In the genomic region with DNA sequence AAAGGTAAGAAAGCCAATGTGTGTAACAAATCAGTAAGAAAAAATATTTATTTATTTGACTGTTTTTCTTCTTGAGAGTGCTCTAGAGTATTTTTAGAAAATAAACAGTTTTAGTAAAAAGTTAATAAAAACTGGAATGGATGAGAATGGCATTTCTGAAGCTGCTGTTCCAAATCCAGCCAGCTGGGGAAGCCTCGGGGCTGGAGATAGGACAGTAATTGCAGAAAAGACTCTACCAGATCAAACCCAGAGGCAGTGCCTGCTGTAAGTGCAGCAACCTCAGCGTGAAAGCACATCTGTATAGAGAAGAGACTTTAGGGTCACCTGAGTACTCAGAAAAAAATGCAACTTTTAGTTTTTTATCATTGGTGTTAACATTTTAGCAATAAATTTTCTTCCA, we compare ENCODE assay signal across 10 mouse cellular contexts.
DNase-seq lines count a peak whose midpoint lies in the region; ATAC-seq and TF ChIP-seq lines count a peak whose summit lies in the region.
"Had no signal": no experiment of that assay in that cellular context is flagged by ENCODE, and none has a peak within 500 bp of the region (broad histone marks: within the 10 kb centered on the region; RNA-seq: fewer than 3 reads in every experiment).

No protein-coding gene starts in this region.

- no peak overlapping the region for H3K4me2 ChIP-seq in kidney, postnatal 0 days (ENCODE audit: low read length)
- H3K4me2 ChIP-seq in kidney, embryonic 14.5 days (replicated peaks; ENCODE audit: low read depth, low read length) = no peak overlapping the region
- H3K4me2 ChIP-seq: heart, embryonic 13.5 days had no signal

- H3K9ac ChIP-seq in kidney, postnatal 0 days (ENCODE audit: low read depth, low read length) = no peak overlapping the region
- no peak overlapping the region for H3K9ac ChIP-seq in kidney, embryonic 14.5 days (ENCODE audit: low read depth, low read length)
- H3K9ac ChIP-seq: heart, embryonic 13.5 days had no signal

- no peaks in the 10 kb centered on the region for H3K36me3 ChIP-seq in kidney, postnatal 0 days (ENCODE audit: insufficient read depth, low read length)
- no peaks in the 10 kb centered on the region for H3K36me3 ChIP-seq in kidney, embryonic 14.5 days (ENCODE audit: control insufficient read depth, insufficient read depth, low read length)
- H3K36me3 ChIP-seq: heart, embryonic 13.5 days had no signal

- peak; percentile 29; the same call in 1 of the 2 replicates for TF ChIP-seq CTCF in kidney, postnatal 0 days (IDR thresholded peaks at IDR 0.05; ENCODE audit: low read depth)

- H3K27me3 ChIP-seq in kidney, postnatal 0 days (ENCODE audit: insufficient read depth, low read length) = no peaks in the 10 kb centered on the region
- H3K27me3 ChIP-seq in kidney, embryonic 14.5 days (ENCODE audit: control insufficient read depth, insufficient read depth, low read length) = no peaks in the 10 kb centered on the region
- H3K27me3 ChIP-seq: heart, embryonic 13.5 days had no signal

- no peaks in the 10 kb centered on the region for H3K4me1 ChIP-seq in kidney, postnatal 0 days (replicated peaks; ENCODE audit: insufficient read depth, low read length)
- H3K4me1 ChIP-seq in kidney, embryonic 14.5 days (ENCODE audit: control insufficient read depth, insufficient read depth, low read length) = no peaks in the 10 kb centered on the region

- peak; percentile 13 to 21 for DNase-seq in cerebellum, postnatal 10 days
- DNase-seq in cerebellum, postnatal 36 days = no peak
- DNase-seq in kidney, postnatal 0 days (ENCODE audit: low spot score) = no peak
- peak; percentile 8 for DNase-seq in retina, embryonic 14.5 days (ENCODE audit: low spot score)
- DNase-seq in retina, postnatal 1 day = no peak
- no peak for DNase-seq in thymus, postnatal 0 days (ENCODE audit: low spot score)
- DNase-seq: kidney, adult 11 months had no signal

- ATAC-seq in kidney, postnatal 0 days (replicated peaks; ENCODE audit: low FRiP score, low read depth) = no peak
- ATAC-seq in kidney, embryonic 14.5 days (ENCODE audit: low FRiP score, low TSS enrichment) = no peak
- 0 out of 2 replicates have a peak, but pooled peaks have one; percentile 52 for ATAC-seq in megakaryocyte-erythroid progenitor cell, adult 5-6 weeks (replicated peaks; ENCODE audit: low FRiP score, low TSS enrichment, poor library complexity, severe bottlenecking)

- WGBS in kidney, postnatal 0 days = 60% methylated on average over 2 of the region's 2 CpGs
- 59% methylated on average over 2 of the region's 2 CpGs for WGBS in kidney, embryonic 14.5 days

- H3K27ac ChIP-seq in kidney, postnatal 0 days = no peak overlapping the region
- no peak overlapping the region for H3K27ac ChIP-seq in kidney, embryonic 14.5 days (ENCODE audit: low read depth, low read length)
- H3K27ac ChIP-seq: heart, embryonic 13.5 days had no signal

- no peak overlapping the region for H3K4me3 ChIP-seq in kidney, postnatal 0 days (replicated peaks; ENCODE audit: low read depth, low read length)
- no peak overlapping the region for H3K4me3 ChIP-seq in kidney, embryonic 14.5 days (ENCODE audit: low read length)
- H3K4me3 ChIP-seq: heart, embryonic 13.5 days had no signal

- no peaks in the 10 kb centered on the region for H3K9me3 ChIP-seq in kidney, postnatal 0 days (replicated peaks; ENCODE audit: low read length)
- no peaks in the 10 kb centered on the region for H3K9me3 ChIP-seq in kidney, embryonic 14.5 days (ENCODE audit: control insufficient read depth, low read length)
- H3K9me3 ChIP-seq: heart, embryonic 13.5 days had no signal

Comparison
In these comparisons a context has a peak if more than half of its experiments do, and no peak if none do; other contexts are left out.
1. DNase-seq: peak in cerebellum, postnatal 10 days (2 of 2) and retina, embryonic 14.5 days (single experiment); none in cerebellum, postnatal 36 days (0 of 2), kidney, postnatal 0 days (single experiment), retina, postnatal 1 day (single experiment) and thymus, postnatal 0 days (single experiment).